Mouse (Mus musculus): ENCODE data around the gene Dap. TPM values are rescaled to one million over a fixed set of nuclear protein-coding genes. Genes with fewer than 3 reads are reported as not detected.

Gene Dap
- polyA plus RNA-seq, 1 experiment: 56.9 TPM

DNA sequence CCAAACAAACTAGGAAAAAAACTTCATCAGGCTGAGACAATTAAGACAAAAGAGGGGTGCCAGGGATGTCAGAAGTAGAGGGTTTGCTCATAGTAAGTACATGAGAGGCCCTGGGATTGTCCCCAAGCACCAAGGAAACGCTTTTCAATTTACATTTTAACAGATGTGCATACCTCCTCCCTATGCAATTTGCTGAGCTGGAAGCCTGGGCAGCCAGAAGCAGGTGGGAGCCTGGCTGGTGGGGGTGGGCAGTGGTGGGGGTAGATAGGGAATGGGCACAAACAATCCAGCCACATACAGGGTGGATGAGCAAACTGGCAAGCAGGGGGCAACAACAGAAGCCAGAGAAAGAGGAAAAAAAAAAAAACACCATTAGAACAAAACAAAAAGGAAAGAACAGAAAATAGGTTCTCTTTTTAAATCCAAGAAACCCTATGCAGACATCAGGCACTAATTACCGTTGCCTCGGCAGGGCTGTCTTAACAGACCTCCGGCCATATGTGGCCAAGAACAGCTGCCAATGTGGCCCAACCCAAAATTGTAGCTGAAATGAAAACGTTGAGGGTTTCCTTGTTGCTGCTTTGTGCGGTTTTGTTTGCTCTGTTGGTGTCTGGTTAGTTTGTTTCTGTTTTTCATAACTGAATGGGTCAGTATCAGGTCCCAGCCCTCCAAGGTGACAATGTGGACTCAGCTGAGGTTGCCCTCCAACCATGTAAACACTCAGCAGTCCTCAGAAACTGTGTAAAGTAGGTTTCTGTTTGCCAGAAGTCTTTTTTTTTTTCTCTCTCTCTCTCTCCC lies 94.2 kb downstream of the Dap start:
- TF ChIP-seq POLR2A (IDR thresholded peaks at IDR 0.05; ENCODE audit: borderline replicate concordance, control insufficient read depth, low read depth, low read length) (no peak), CTCF (IDR thresholded peaks at IDR 0.05; ENCODE audit: control insufficient read depth, insufficient read depth, low read length) (no peak)
- 22% methylated on average over 6 of the region's 6 CpGs for WGBS
- H3K27ac ChIP-seq (ENCODE audit: control insufficient read depth, insufficient read depth, low read depth, low read length, poor library complexity): no peak overlapping the region
- no peak overlapping the region for H3K4me3 ChIP-seq (replicated peaks; ENCODE audit: control insufficient read depth, low read depth, low read length)
- no peaks in the 10 kb centered on the region; the same call in 1 of the 2 replicates for H3K4me1 ChIP-seq (ENCODE audit: control insufficient read depth, insufficient read depth, low read length)

- WGBS: 77% methylated on average over 4 of the region's 4 CpGs
- TF ChIP-seq POLR2A (IDR thresholded peaks at IDR 0.05; ENCODE audit: borderline replicate concordance, control insufficient read depth, low read depth, low read length): no peak
- no peak for TF ChIP-seq CTCF (IDR thresholded peaks at IDR 0.05; ENCODE audit: control insufficient read depth, insufficient read depth, low read length)
- H3K4me3 ChIP-seq (replicated peaks; ENCODE audit: control insufficient read depth, low read depth, low read length): no peak overlapping the region
- H3K27ac ChIP-seq (ENCODE audit: control insufficient read depth, insufficient read depth, low read depth, low read length, poor library complexity): no peak overlapping the region
- H3K4me1 ChIP-seq (ENCODE audit: control insufficient read depth, insufficient read depth, low read length): no peaks in the 10 kb centered on the region; the same call in 1 of the 2 replicates
Observed at GRCm38 (mm10) chr15:31319046-31319445, 94.9 kb downstream of the Dap start.

- TF ChIP-seq POLR2A (IDR thresholded peaks at IDR 0.05; ENCODE audit: borderline replicate concordance, control insufficient read depth, low read depth, low read length): no peak
- peak; percentile 39; the same call in 1 of the 2 replicates for TF ChIP-seq CTCF (IDR thresholded peaks at IDR 0.05; ENCODE audit: control insufficient read depth, insufficient read depth, low read length)
- Histone ChIP-seq H3K4me3 (replicated peaks; ENCODE audit: control insufficient read depth, low read depth, low read length) (no peak overlapping the region), H3K27ac (ENCODE audit: control insufficient read depth, insufficient read depth, low read depth, low read length, poor library complexity) (no peak overlapping the region), H3K4me1 (ENCODE audit: control insufficient read depth, insufficient read depth, low read length) (no peaks in the 10 kb centered on the region; the same call in 1 of the 2 replicates)
- 86% methylated on average over 12 of the region's 12 CpGs for WGBS
Observed at GRCm38 (mm10) chr15:31320598-31321377, 96.7 kb downstream of the Dap start.

GRCm38 (mm10) chr15:31323684-31324083 lies 99.6 kb downstream of the Dap start:
- no peak for TF ChIP-seq POLR2A (IDR thresholded peaks at IDR 0.05; ENCODE audit: borderline replicate concordance, control insufficient read depth, low read depth, low read length)
- TF ChIP-seq CTCF (IDR thresholded peaks at IDR 0.05; ENCODE audit: control insufficient read depth, insufficient read depth, low read length): peak; percentile 66
- H3K27ac ChIP-seq (ENCODE audit: control insufficient read depth, insufficient read depth, low read depth, low read length, poor library complexity): no peak overlapping the region
- WGBS: 77% methylated on average over 4 of the region's 4 CpGs
- no peaks in the 10 kb centered on the region; the same call in 1 of the 2 replicates for H3K4me1 ChIP-seq (ENCODE audit: control insufficient read depth, insufficient read depth, low read length)
- H3K4me3 ChIP-seq (replicated peaks; ENCODE audit: control insufficient read depth, low read depth, low read length): no peak overlapping the region

Other genes starting within 250 kb of the Dap start
- 1.2 and 3.9 TPM in 2 replicates for gene Ankrd33b, start 143.4 kb downstream of the Dap start, polyA plus RNA-seq (2011; ENCODE audit: insufficient read depth, insufficient read length, low replicate concordance, missing spikeins)
- gene Ropn1l, start 229.4 kb downstream of the Dap start, polyA plus RNA-seq (2011; ENCODE audit: insufficient read depth, insufficient read length, low replicate concordance, missing spikeins): not detected in 2 replicates